Mouse (Mus musculus): ENCODE data around the gene Fam3b.
A peak's percentile ranks its signal among the peaks of the same experiment; 100 is the strongest.

DNA sequence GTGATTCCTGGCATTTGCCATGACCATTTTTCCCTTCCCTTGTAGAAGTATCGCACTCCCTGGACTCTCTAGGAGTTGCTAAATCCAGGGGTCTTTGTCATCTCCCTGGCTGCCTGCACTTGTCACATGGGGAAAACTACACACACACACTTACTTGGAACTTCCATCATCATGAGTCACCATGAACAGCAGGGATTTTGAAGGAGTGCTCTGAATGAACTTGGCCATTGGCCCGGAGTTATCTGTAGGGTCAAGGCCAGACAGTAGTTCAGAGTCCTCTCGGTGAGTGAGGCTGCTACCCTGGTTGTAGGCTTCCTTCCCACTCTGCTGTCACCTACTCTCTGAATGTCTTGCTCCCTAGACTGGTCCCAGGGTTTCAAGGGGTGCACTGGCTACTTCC is 39.0 kb downstream of the Fam3b start:
- TF ChIP-seq USF1 (IDR thresholded peaks at IDR 0.05; ENCODE audit: low read depth), result peak; percentile 55
- TF ChIP-seq MYOG (IDR thresholded peaks at IDR 0.05; ENCODE audit: control insufficient read depth in 1 of 3, insufficient read depth in 1 of 3, insufficient read length in 2 of 3, low read depth in 2 of 3), result no peak
- TF ChIP-seq POLR2A (IDR thresholded peaks at IDR 0.05; ENCODE audit: insufficient read length, low read depth), result no peak
- TF ChIP-seq POLR2AphosphoS2 (IDR thresholded peaks at IDR 0.05; ENCODE audit: insufficient read length, low read depth), result no peak
- TF ChIP-seq REST (IDR thresholded peaks at IDR 0.05; ENCODE audit: insufficient read depth, insufficient read length), result no peak

Data from myocyte (in vitro differentiated cells).